Mouse (Mus musculus): ENCODE measurements around the gene Zc3h4. TPM values are rescaled to one million over a fixed set of nuclear protein-coding genes. Genes with fewer than 3 reads are reported as not detected.
A peak's percentile ranks its signal among the peaks of the same experiment; 100 is the strongest.

Zc3h4 gene
- polyA plus RNA-seq, 1 experiment from 2014 or later, result 7.0 TPM

DNA sequence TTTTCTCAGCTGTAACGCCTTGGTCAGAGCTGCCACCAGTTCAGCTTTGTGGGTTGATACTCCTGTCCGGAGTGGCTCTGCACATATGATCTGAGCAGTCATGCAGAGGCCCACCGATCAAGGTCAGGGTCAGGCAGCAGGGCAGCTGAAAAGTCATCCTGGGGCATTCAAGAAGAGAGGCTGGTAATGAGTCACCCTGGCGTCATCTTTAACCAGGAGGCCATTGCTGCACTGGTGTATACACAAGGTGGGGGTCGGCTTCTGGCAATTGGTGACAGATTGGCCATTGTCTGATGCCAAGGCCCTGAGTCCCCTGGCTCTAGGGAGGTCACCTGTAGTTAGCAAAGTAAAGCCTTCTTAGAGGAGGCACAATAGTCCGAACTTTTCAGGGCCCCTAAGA, 50.9 kb downstream of the Zc3h4 start:
- H3K4me1 ChIP-seq (ENCODE audit: control insufficient read depth, low read depth, low read length), result peaks cover 18% of the 10 kb centered on the region
- WGBS (ENCODE audit: insufficient replicate concordance), result 58% methylated on average over 6 of the region's 6 CpGs
- H3K4me2 ChIP-seq (ENCODE audit: low read depth, low read length), result no peak overlapping the region
- no peaks in the 10 kb centered on the region for H3K36me3 ChIP-seq (ENCODE audit: control insufficient read depth, insufficient read depth)
- H3K27me3 ChIP-seq (ENCODE audit: control insufficient read depth, insufficient read depth, low read depth, low read length), result no peaks in the 10 kb centered on the region
- no peak overlapping the region for H3K9ac ChIP-seq (ENCODE audit: low read depth, low read length)
- ATAC-seq (ENCODE audit: low read depth), result no peak
- no peak overlapping the region for H3K27ac ChIP-seq (ENCODE audit: low read length)
- H3K9me3 ChIP-seq (replicated peaks; ENCODE audit: control insufficient read depth, low read length), result no peaks in the 10 kb centered on the region
- H3K4me3 ChIP-seq (ENCODE audit: low read depth, low read length), result no peak overlapping the region

DNA sequence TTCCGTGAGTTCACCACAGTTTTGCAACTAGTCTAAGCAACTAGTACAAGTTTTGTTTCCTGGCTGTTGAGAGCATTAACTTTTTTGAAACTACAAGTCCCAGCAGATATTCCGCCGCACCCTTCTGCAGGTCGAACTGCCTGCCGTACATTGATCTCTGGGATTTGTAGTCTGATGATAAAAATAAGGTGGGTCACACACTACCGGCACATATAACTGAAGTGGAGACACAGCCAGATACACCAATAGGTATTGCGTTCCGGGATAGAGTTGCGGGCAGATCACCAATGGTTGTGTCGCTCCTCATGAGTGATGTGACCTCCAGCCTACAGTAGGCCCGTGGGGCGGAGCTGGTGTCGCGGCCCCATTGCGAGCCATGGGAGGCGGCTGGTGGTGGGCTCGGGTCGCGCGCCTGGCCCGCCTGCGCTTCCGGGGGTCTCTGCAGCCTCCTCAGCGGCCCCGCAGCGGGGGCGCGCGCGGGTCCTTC, 51.9 kb downstream of the Zc3h4 start, which contains the start of gene Tmem160:
TSS of gene Tmem160 (plus strand) at position 193 of the 487 bp plus-strand sequence.
- Histone ChIP-seq H3K9ac (ENCODE audit: low read depth, low read length) (peak within 1 kb of the TSS; percentile 83), H3K4me1 (ENCODE audit: control insufficient read depth, low read depth, low read length) (peaks cover 18% of the 10 kb centered on the region), H3K4me2 (ENCODE audit: low read depth, low read length) (peak within 1 kb of the TSS; percentile 97), H3K4me3 (ENCODE audit: low read depth, low read length) (peak within 1 kb of the TSS; percentile 86), H3K9me3 (replicated peaks; ENCODE audit: control insufficient read depth, low read length) (no peaks in the 10 kb centered on the region), H3K27me3 (ENCODE audit: control insufficient read depth, insufficient read depth, low read depth, low read length) (no peaks in the 10 kb centered on the region), H3K27ac (ENCODE audit: low read length) (peak within 1 kb of the TSS; percentile 66), H3K36me3 (ENCODE audit: control insufficient read depth, insufficient read depth) (no peaks in the 10 kb centered on the region)
- peak; percentile 99 for ATAC-seq (ENCODE audit: low read depth)
- under 1% methylated on average over 30 of the region's 30 CpGs for WGBS (ENCODE audit: insufficient replicate concordance)

DNA sequence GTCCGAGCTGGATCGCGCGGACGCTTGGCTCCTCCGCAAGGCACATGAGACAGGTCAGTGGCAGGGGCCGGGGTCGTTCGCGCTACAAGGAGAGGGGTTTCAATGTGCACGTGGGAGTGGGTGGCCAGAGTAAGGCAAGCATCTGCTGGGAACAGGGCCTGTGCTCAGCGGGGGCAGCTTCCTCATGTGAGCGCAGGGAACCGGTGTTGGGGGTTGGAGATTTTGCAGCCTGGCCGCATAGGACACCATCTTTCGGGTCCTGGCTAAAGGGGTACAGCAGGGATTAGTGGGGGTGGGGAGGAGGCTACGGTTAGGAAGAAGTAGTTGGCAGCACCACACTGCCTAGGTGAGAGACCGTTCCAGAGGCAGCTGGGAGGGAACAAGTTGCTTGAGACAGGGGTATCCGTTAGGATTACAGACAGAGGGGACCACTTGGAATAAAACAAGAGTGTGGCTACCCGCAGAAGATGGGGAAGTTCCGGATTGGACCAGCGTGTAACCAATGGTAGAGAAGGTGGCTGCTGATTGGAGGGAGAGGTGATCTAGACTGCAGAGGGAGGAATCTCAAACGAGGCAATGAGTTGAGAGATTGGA, 52.5 kb downstream of the Zc3h4 start:
- no peaks in the 10 kb centered on the region for H3K9me3 ChIP-seq (replicated peaks; ENCODE audit: control insufficient read depth, low read length)
- peak; percentile 22 for ATAC-seq (ENCODE audit: low read depth)
- peak overlapping the region; percentile 86 for H3K4me3 ChIP-seq (ENCODE audit: low read depth, low read length)
- peak overlapping the region; percentile 83 for H3K9ac ChIP-seq (ENCODE audit: low read depth, low read length)
- peak overlapping the region; percentile 66 for H3K27ac ChIP-seq (ENCODE audit: low read length)
- under 1% methylated on average over 23 of the region's 23 CpGs for WGBS (ENCODE audit: insufficient replicate concordance)
- peak overlapping the region; percentile 97 for H3K4me2 ChIP-seq (ENCODE audit: low read depth, low read length)
- no peaks in the 10 kb centered on the region for H3K36me3 ChIP-seq (ENCODE audit: control insufficient read depth, insufficient read depth)
- no peaks in the 10 kb centered on the region for H3K27me3 ChIP-seq (ENCODE audit: control insufficient read depth, insufficient read depth, low read depth, low read length)
- peaks cover 18% of the 10 kb centered on the region for H3K4me1 ChIP-seq (ENCODE audit: control insufficient read depth, low read depth, low read length)

DNA sequence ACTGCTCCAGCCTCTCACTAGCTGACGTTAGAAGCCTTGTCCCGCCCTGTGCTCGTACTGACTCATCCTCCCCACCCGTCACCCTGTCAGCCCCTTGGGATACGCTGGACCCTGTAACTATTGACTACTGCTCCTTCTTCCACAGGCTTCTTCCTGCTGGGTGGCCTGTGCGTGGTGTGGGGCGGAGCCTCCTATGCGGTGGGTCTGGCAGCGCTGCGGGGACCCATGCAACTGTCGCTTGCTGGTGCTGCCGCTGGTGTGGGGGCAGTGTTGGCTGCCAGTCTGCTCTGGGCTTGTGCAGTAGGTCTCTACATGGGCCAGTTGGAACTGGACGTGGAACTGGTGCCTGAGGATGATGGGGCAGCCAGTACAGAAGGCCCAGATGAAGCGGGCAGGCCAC, 54.3 kb downstream of the Zc3h4 start:
- H3K27me3 ChIP-seq (ENCODE audit: control insufficient read depth, insufficient read depth, low read depth, low read length), result no peaks in the 10 kb centered on the region
- H3K4me1 ChIP-seq (ENCODE audit: control insufficient read depth, low read depth, low read length), result peaks cover 18% of the 10 kb centered on the region
- no peak overlapping the region for H3K9ac ChIP-seq (ENCODE audit: low read depth, low read length)
- no peak overlapping the region for H3K4me3 ChIP-seq (ENCODE audit: low read depth, low read length)
- ATAC-seq (ENCODE audit: low read depth), result no peak
- H3K27ac ChIP-seq (ENCODE audit: low read length), result no peak overlapping the region
- 80% methylated on average over 14 of the region's 14 CpGs for WGBS (ENCODE audit: insufficient replicate concordance)
- H3K4me2 ChIP-seq (ENCODE audit: low read depth, low read length), result no peak overlapping the region
- no peaks in the 10 kb centered on the region for H3K36me3 ChIP-seq (ENCODE audit: control insufficient read depth, insufficient read depth)
- H3K9me3 ChIP-seq (replicated peaks; ENCODE audit: control insufficient read depth, low read length), result no peaks in the 10 kb centered on the region

DNA sequence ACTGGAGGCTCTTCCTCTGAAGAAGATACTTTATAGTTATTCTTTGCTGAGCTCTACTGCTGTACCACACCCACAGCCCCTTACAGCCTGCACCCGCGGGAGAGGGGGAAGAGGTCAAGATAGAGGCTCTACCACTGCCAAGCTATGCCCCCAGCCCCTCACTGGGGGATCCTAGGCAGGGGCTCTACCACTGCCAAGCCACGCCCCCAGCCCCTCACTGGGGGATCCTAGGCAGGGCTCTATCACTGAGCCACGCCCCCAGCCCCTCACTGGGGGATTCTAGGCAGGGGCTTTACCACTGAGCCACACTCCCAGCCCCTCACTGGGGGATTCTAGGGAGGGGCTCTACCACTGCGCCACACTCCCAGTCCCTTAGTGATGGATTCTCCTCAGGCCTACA, 55.6 kb downstream of the Zc3h4 start:
- Histone ChIP-seq H3K4me3 (ENCODE audit: low read depth, low read length) (no peak overlapping the region), H3K36me3 (ENCODE audit: control insufficient read depth, insufficient read depth) (no peaks in the 10 kb centered on the region), H3K9me3 (replicated peaks; ENCODE audit: control insufficient read depth, low read length) (no peaks in the 10 kb centered on the region), H3K27me3 (ENCODE audit: control insufficient read depth, insufficient read depth, low read depth, low read length) (peaks cover under 1% of the 10 kb centered on the region; the same call in 1 of the 2 replicates), H3K4me2 (ENCODE audit: low read depth, low read length) (no peak overlapping the region), H3K27ac (ENCODE audit: low read length) (no peak overlapping the region), H3K4me1 (ENCODE audit: control insufficient read depth, low read depth, low read length) (peaks cover 18% of the 10 kb centered on the region), H3K9ac (ENCODE audit: low read depth, low read length) (no peak overlapping the region)
- 74% methylated on average over 5 of the region's 5 CpGs for WGBS (ENCODE audit: insufficient replicate concordance)
- ATAC-seq (ENCODE audit: low read depth), result no peak

DNA sequence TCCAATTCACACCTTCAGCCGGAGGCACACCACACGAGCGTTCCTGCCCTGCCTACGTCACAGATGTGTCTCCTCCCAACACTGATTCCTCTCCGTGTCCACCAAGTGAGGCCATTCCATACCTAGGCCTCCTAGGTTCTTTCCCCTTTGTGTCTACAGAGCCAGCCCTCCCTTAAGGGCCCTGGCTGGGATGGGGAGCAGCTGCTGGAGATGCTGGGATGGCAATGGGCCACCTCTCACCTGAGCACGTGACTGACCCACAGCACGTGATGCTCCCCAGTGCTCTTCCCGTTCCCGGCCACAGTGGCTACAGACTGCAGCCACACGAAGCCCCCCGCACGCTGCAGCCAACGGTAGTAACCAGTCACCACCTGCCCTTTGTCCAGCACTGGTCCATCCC, 59.9 kb downstream of the Zc3h4 start:
- Histone ChIP-seq H3K4me3 (ENCODE audit: low read depth, low read length) (no peak overlapping the region), H3K9ac (ENCODE audit: low read depth, low read length) (no peak overlapping the region), H3K9me3 (replicated peaks; ENCODE audit: control insufficient read depth, low read length) (no peaks in the 10 kb centered on the region), H3K4me2 (ENCODE audit: low read depth, low read length) (no peak overlapping the region), H3K27ac (ENCODE audit: low read length) (no peak overlapping the region), H3K4me1 (ENCODE audit: control insufficient read depth, low read depth, low read length) (no peaks in the 10 kb centered on the region), H3K27me3 (ENCODE audit: control insufficient read depth, insufficient read depth, low read depth, low read length) (peaks cover 9% of the 10 kb centered on the region; the same call in 1 of the 2 replicates), H3K36me3 (ENCODE audit: control insufficient read depth, insufficient read depth) (no peaks in the 10 kb centered on the region)
- no peak for ATAC-seq (ENCODE audit: low read depth)
- WGBS (ENCODE audit: insufficient replicate concordance), result 50% methylated on average over 13 of the region's 13 CpGs

DNA sequence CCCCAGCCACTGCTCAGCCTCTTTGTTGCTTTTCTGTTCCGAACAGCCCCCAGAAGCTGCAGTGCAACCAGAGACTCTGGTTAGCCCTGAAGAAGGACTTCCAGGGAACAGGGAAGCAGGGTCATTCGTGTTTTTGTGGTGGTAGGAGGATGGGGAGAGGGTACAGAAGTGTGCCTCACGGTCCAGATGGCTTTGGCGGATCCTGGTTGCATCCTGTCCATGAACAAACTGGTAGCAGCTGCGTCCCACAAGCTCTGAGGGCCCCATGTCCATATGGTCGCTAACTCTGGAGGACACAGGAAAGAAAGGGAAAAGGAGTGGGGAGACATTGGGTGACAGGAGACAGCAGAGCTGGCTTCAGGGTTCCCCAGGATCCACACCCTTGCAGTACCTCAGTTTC, 60.4 kb downstream of the Zc3h4 start:
- 53% methylated on average over 6 of the region's 6 CpGs for WGBS (ENCODE audit: insufficient replicate concordance)
- H3K27ac ChIP-seq (ENCODE audit: low read length), result no peak overlapping the region
- H3K9ac ChIP-seq (ENCODE audit: low read depth, low read length), result no peak overlapping the region
- H3K9me3 ChIP-seq (replicated peaks; ENCODE audit: control insufficient read depth, low read length), result no peaks in the 10 kb centered on the region
- H3K4me1 ChIP-seq (ENCODE audit: control insufficient read depth, low read depth, low read length), result no peaks in the 10 kb centered on the region
- H3K4me2 ChIP-seq (ENCODE audit: low read depth, low read length), result no peak overlapping the region
- no peaks in the 10 kb centered on the region for H3K36me3 ChIP-seq (ENCODE audit: control insufficient read depth, insufficient read depth)
- no peak for ATAC-seq (ENCODE audit: low read depth)
- H3K4me3 ChIP-seq (ENCODE audit: low read depth, low read length), result no peak overlapping the region
- peaks cover 9% of the 10 kb centered on the region; the same call in 1 of the 2 replicates for H3K27me3 ChIP-seq (ENCODE audit: control insufficient read depth, insufficient read depth, low read depth, low read length)

DNA sequence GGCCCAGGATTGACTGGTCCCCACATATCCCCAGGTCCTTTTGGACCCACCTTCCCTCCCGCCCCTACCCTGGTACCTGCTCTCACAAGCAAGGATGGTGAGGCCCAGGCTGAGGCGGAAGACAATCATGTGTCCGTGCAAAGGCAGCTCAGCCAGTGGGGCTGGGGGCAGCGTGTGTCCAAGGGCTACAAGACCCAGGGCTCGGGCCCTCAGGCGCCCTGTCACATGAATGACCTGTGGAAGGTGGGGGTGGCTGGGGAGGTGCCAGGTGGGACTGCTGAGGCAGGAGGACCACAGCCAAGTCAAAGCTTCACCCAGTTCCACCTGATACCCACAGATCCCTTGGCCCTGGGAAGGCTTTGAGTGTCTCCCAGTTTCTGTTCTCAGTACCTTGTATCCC, 61.0 kb downstream of the Zc3h4 start:
- WGBS (ENCODE audit: insufficient replicate concordance), result 66% methylated on average over 6 of the region's 6 CpGs
- no peak overlapping the region for H3K4me2 ChIP-seq (ENCODE audit: low read depth, low read length)

DNA sequence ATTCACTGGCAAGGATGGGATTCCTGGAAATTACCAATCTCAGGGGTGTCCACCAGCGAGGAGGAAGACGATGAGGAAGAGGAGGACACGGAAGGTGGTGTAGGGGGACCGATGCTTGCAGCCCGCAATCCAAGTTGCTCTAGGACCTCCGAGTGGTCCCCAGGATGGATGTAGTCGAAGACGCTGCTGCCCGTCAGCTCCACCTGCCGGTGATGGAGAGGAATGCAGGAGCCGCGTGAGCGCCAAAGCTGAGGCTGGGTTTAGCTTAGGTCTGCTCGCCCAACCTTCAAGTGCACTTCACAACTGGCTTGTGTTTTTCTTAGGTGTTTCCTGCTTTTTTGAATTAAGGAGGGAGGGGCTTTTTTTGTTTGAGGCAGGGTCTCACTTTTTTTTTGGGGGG, 62.5 kb downstream of the Zc3h4 start:
- H3K27me3 ChIP-seq (ENCODE audit: control insufficient read depth, insufficient read depth, low read depth, low read length), result peaks cover 9% of the 10 kb centered on the region; the same call in 1 of the 2 replicates
- H3K9me3 ChIP-seq (replicated peaks; ENCODE audit: control insufficient read depth, low read length), result no peaks in the 10 kb centered on the region
- ATAC-seq (ENCODE audit: low read depth), result no peak
- H3K9ac ChIP-seq (ENCODE audit: low read depth, low read length), result no peak overlapping the region
- no peak overlapping the region for H3K4me3 ChIP-seq (ENCODE audit: low read depth, low read length)
- H3K4me2 ChIP-seq (ENCODE audit: low read depth, low read length), result no peak overlapping the region
- no peaks in the 10 kb centered on the region for H3K4me1 ChIP-seq (ENCODE audit: control insufficient read depth, low read depth, low read length)
- WGBS (ENCODE audit: insufficient replicate concordance), result under 1% methylated on average over 14 of the region's 14 CpGs
- no peak overlapping the region for H3K27ac ChIP-seq (ENCODE audit: low read length)
- H3K36me3 ChIP-seq (ENCODE audit: control insufficient read depth, insufficient read depth), result no peaks in the 10 kb centered on the region

More for the DNA sequence above, 61.0 kb downstream of the Zc3h4 start:
- Histone ChIP-seq H3K27me3 (ENCODE audit: control insufficient read depth, insufficient read depth, low read depth, low read length) (peaks cover 9% of the 10 kb centered on the region; the same call in 1 of the 2 replicates), H3K4me1 (ENCODE audit: control insufficient read depth, low read depth, low read length) (no peaks in the 10 kb centered on the region), H3K27ac (ENCODE audit: low read length) (no peak overlapping the region), H3K9ac (ENCODE audit: low read depth, low read length) (no peak overlapping the region), H3K4me3 (ENCODE audit: low read depth, low read length) (no peak overlapping the region), H3K9me3 (replicated peaks; ENCODE audit: control insufficient read depth, low read length) (no peaks in the 10 kb centered on the region), H3K36me3 (ENCODE audit: control insufficient read depth, insufficient read depth) (no peaks in the 10 kb centered on the region)
- no peak for ATAC-seq (ENCODE audit: low read depth)
